Mouse (Mus musculus) kidney, adult 2 months (tissue): ENCODE measurements around the gene Ccdc3. TPM values are rescaled to one million over a fixed set of nuclear protein-coding genes. Genes with fewer than 3 reads are reported as not detected.

Experiments used
- DNase-seq: peaks from one replicate; pipeline ENCODE4 v3.0.0; 2021
- H3K27ac ChIP-seq: fragments of 200-500 bp; 2 replicates; pipeline ENCODE4 v1.5.1; 2012; ENCODE audit warnings: low read depth, low read length, control low read depth, inconsistent platforms; ENCODE audit not compliant: insufficient read depth
- H3K27me3 ChIP-seq: fragments of 200-500 bp; replicated peaks from 2 replicates; pipeline ENCODE4 v1.6.1; 2012; ENCODE audit warnings: mild to moderate bottlenecking, moderate library complexity, low read length, inconsistent platforms; ENCODE audit not compliant: control insufficient read depth, insufficient read depth
- H3K36me3 ChIP-seq: fragments of 200-500 bp; 2 replicates; pipeline ENCODE4 v1.6.1; 2012; ENCODE audit warnings: mild to moderate bottlenecking, moderate library complexity, low read length, inconsistent platforms; ENCODE audit not compliant: control insufficient read depth, insufficient read depth
- H3K4me1 ChIP-seq: fragments of 200-500 bp; 2 replicates; pipeline ENCODE4 v1.6.1; 2011; ENCODE audit warnings: low read length; ENCODE audit not compliant: control insufficient read depth, insufficient read depth
- H3K4me3 ChIP-seq: fragments of 200-500 bp; 2 replicates; pipeline ENCODE4 v1.5.1; 2011; ENCODE audit warnings: mild to moderate bottlenecking, low read depth, low read length, control low read depth; ENCODE audit not compliant: insufficient read depth
- CTCF ChIP-seq: fragments of 200-500 bp; conservative IDR thresholded peaks from 2 replicates; pipeline ENCODE4 v1.5.1; 2011; ENCODE audit warnings: low read depth, mild to moderate bottlenecking, control low read depth, low read length, moderate library complexity, mixed read lengths; ENCODE audit not compliant: insufficient read depth, insufficient read length
- POLR2A ChIP-seq: fragments of 200-500 bp; IDR thresholded peaks from one replicate; pipeline ENCODE4 v1.6.1; 2011; ENCODE audit warnings: low read depth, low read length, control low read depth
- WGBS: fragments of 180-500 bp; shearing (Covaris S2); methylation state at CpG from one replicate; pipeline ENCODE4 v1.1.7; 2018; 5-methylcytosine and 5-hydroxymethylcytosine counted together
- polyA plus RNA-seq: library from polyadenylated mRNA; depleted of rRNA; stranded (reverse); fragments of >200 nt; gene quantifications from 2 replicates; pipeline ENCODE4 v1.2.3, GENCODE M21; 2012

The Ccdc3 gene
- polyA plus RNA-seq, 1 experiment, result 3.7 TPM

- Histone ChIP-seq H3K4me1 (0 out of 2 replicates have a peak, but pooled peaks cover 3% of the 10 kb centered on the region), H3K36me3 (no peaks in the 10 kb centered on the region), H3K4me3 (no peak overlapping the region), H3K27ac (no peak overlapping the region), H3K27me3 (no peaks in the 10 kb centered on the region)
- TF ChIP-seq CTCF (no peak), POLR2A (no peak)
- 88% methylated on average over 4 of the region's 4 CpGs for whole genome bisulfite sequencing
- no peak for DNase-seq
These were observed 5.5 kb upstream of the Ccdc3 start for GRCm38 (mm10) chr2:5132046-5132445.

GRCm38 (mm10) chr2:5134959-5135743 lies 2.4 kb upstream of the Ccdc3 start:
- Histone ChIP-seq H3K27me3 (0 out of 2 replicates have a peak, but pooled peaks cover 1% of the 10 kb centered on the region), H3K27ac (no peak overlapping the region), H3K4me1 (no peaks in the 10 kb centered on the region), H3K36me3 (no peaks in the 10 kb centered on the region), H3K4me3 (no peak overlapping the region)
- TF ChIP-seq CTCF (no peak), POLR2A (no peak)
- peak; percentile 38 for DNase-seq
- 74% methylated on average over 5 of the region's 5 CpGs for WGBS

GRCm38 (mm10) chr2:5139961-5140360 lies 2.4 kb downstream of the Ccdc3 start:
- Histone ChIP-seq H3K27me3 (0 out of 2 replicates have a peak, but pooled peaks cover 1% of the 10 kb centered on the region), H3K36me3 (no peaks in the 10 kb centered on the region), H3K27ac (no peak overlapping the region), H3K4me3 (no peak overlapping the region), H3K4me1 (no peaks in the 10 kb centered on the region)
- no peak for TF ChIP-seq CTCF
- TF ChIP-seq POLR2A, result no peak
- WGBS, result 48% methylated on average over 4 of the region's 4 CpGs
- no peak for DNase-seq

- 68% methylated on average over 6 of the region's 6 CpGs for WGBS
- no peak overlapping the region for H3K4me3 ChIP-seq
- no peak for TF ChIP-seq POLR2A
- no peak for TF ChIP-seq CTCF
- no peak overlapping the region for H3K27ac ChIP-seq
- DNase-seq, result no peak
- no peaks in the 10 kb centered on the region for H3K27me3 ChIP-seq
- H3K36me3 ChIP-seq, result no peaks in the 10 kb centered on the region
- H3K4me1 ChIP-seq, result no peaks in the 10 kb centered on the region
These were observed 6.9 kb downstream of the Ccdc3 start for GRCm38 (mm10) chr2:5144446-5144845.

GRCm38 (mm10) chr2:5147907-5148306 lies 10.3 kb downstream of the Ccdc3 start:
- H3K27ac ChIP-seq, result no peak overlapping the region
- H3K36me3 ChIP-seq, result no peaks in the 10 kb centered on the region
- H3K27me3 ChIP-seq, result no peaks in the 10 kb centered on the region
- H3K4me3 ChIP-seq, result no peak overlapping the region
- peak; percentile 9 for DNase-seq
- WGBS, result 68% methylated on average over 2 of the region's 2 CpGs
- H3K4me1 ChIP-seq, result no peaks in the 10 kb centered on the region
- no peak for TF ChIP-seq POLR2A
- TF ChIP-seq CTCF, result no peak

GRCm38 (mm10) chr2:5154711-5155110 lies 17.1 kb downstream of the Ccdc3 start:
- H3K27me3 ChIP-seq, result no peaks in the 10 kb centered on the region
- H3K36me3 ChIP-seq, result no peaks in the 10 kb centered on the region
- DNase-seq, result no peak
- 96% methylated on average over 5 of the region's 5 CpGs for WGBS
- TF ChIP-seq CTCF (no peak), POLR2A (no peak)
- H3K4me3 ChIP-seq, result no peak overlapping the region
- H3K4me1 ChIP-seq, result no peaks in the 10 kb centered on the region
- H3K27ac ChIP-seq, result no peak overlapping the region

GRCm38 (mm10) chr2:5160236-5160848 lies 22.8 kb downstream of the Ccdc3 start:
- Histone ChIP-seq H3K4me1 (no peaks in the 10 kb centered on the region), H3K27ac (no peak overlapping the region), H3K4me3 (no peak overlapping the region), H3K36me3 (no peaks in the 10 kb centered on the region), H3K27me3 (no peaks in the 10 kb centered on the region)
- no peak for TF ChIP-seq POLR2A
- no peak for TF ChIP-seq CTCF
- 88% methylated on average over 11 of the region's 11 CpGs for WGBS
- DNase-seq, result no peak
